Mouse (Mus musculus) hematopoietic stem cell, adult 5-6 weeks (primary cell): ENCODE data around the gene Pik3c2b. TPM values are rescaled to one million over a fixed set of nuclear protein-coding genes. Genes with fewer than 3 reads are reported as not detected.

Source experiments
- ATAC-seq, 2 experiments: fragments of 125-278 bp in 1 of 2; replicated peaks in 1 of 2; 2 replicates each; pipeline ENCODE4 v1.8.0; 2016 to 2017; ENCODE audit warnings: inconsistent platforms in 2 of 2, mild to moderate bottlenecking in 2 of 2, moderate number of reproducible peaks in 2 of 2, low read depth in 1 of 2, moderate TSS enrichment in 1 of 2; ENCODE audit not compliant: low FRiP score in 2 of 2, poor library complexity in 2 of 2, severe bottlenecking in 2 of 2, insufficient read depth in 1 of 2, low TSS enrichment in 1 of 2
- total RNA-seq: library from RNA; stranded (forward); fragments of 172-1452, 232-1000 nt; gene quantifications from 2 replicates; pipeline ENCODE4 v1.2.3, GENCODE M21; 2017

Gene Pik3c2b
- total RNA-seq, 1 experiment from 2014 or later: 4.4 TPM

GRCm38 (mm10) chr1:133080717-133081116 lies 35.2 kb downstream of the Pik3c2b start:
- ATAC-seq: no peak

- no peak for ATAC-seq
These were observed 37.6 kb downstream of the Pik3c2b start for GRCm38 (mm10) chr1:133083003-133083546.

GRCm38 (mm10) chr1:133083942-133084625 lies 38.6 kb downstream of the Pik3c2b start:
- no peak for ATAC-seq

GRCm38 (mm10) chr1:133084708-133085416 lies 39.4 kb downstream of the Pik3c2b start:
- ATAC-seq: no peak

- ATAC-seq: no peak
These were observed 39.9 kb downstream of the Pik3c2b start for GRCm38 (mm10) chr1:133085417-133085742.

- no peak for ATAC-seq
These were observed 41.3 kb downstream of the Pik3c2b start for GRCm38 (mm10) chr1:133086804-133087203.

- ATAC-seq: peak; percentile 68 to 69; a peak in 3 of 4 replicates
These were observed 41.9 kb downstream of the Pik3c2b start for GRCm38 (mm10) chr1:133087206-133087905.

GRCm38 (mm10) chr1:133088196-133088595 lies 42.7 kb downstream of the Pik3c2b start:
- ATAC-seq: no peak

- no peak for ATAC-seq
These were observed 43.9 kb downstream of the Pik3c2b start for GRCm38 (mm10) chr1:133089415-133089814.

- ATAC-seq: no peak
These were observed 45.2 kb downstream of the Pik3c2b start for GRCm38 (mm10) chr1:133090641-133091040.

GRCm38 (mm10) chr1:133091483-133091882 lies 46.0 kb downstream of the Pik3c2b start:
- ATAC-seq: no peak

- ATAC-seq: no peak
These were observed 48.3 kb downstream of the Pik3c2b start for GRCm38 (mm10) chr1:133093719-133094118.

- ATAC-seq: peak; percentile 64 to 78; a peak in 3 of 4 replicates
These were observed 55.7 kb downstream of the Pik3c2b start for GRCm38 (mm10) chr1:133100980-133101798.

- ATAC-seq: no peak
These were observed 56.6 kb downstream of the Pik3c2b start for GRCm38 (mm10) chr1:133102108-133102507.

- no peak for ATAC-seq
These were observed 57.8 kb downstream of the Pik3c2b start for GRCm38 (mm10) chr1:133103315-133103714.

GRCm38 (mm10) chr1:133103871-133104270 lies 58.4 kb downstream of the Pik3c2b start:
- ATAC-seq: no peak

- no peak for ATAC-seq
These were observed 70.6 kb downstream of the Pik3c2b start for GRCm38 (mm10) chr1:133116108-133116507.
